In genomic region chr15:5579559-5579958, GRCm38 (mm10) we compare ENCODE assay signal across 22 mouse cellular contexts.
DNase-seq lines count a peak whose midpoint lies in the region; ATAC-seq and TF ChIP-seq lines count a peak whose summit lies in the region.
"Had no signal": no experiment of that assay in that cellular context is flagged by ENCODE, and none has a peak within 500 bp of the region (broad histone marks: within the 10 kb centered on the region; RNA-seq: fewer than 3 reads in every experiment).

No protein-coding gene starts in this region.

- DNase-seq in adrenal gland, adult 2 months = peak; percentile 10
- DNase-seq in adrenal gland, adult 8-10 months = no peak
- peak; percentile 57 for DNase-seq in MN1 (ENCODE audit: low spot score)
- no peak for DNase-seq in Patski (ENCODE audit: low read depth, low spot score)
- no peak for DNase-seq in thymus, postnatal 0 days (ENCODE audit: low spot score)
- no peak for DNase-seq in heart, postnatal 14 days
- DNase-seq: adrenal gland, postnatal 25 days; B cell, adult 2 months; cerebellum, adult 18-20 months; cerebellum, adult 9-10 months; cerebellum, postnatal 14 days; forebrain, postnatal 0 days; gastrocnemius, adult 2 months; gastrocnemius, postnatal 14 days; heart, adult 2 months; kidney, adult 2 months had no signal

- no peaks in the 10 kb centered on the region for H3K27me3 ChIP-seq in Patski
- H3K27me3 ChIP-seq: heart, embryonic 13.5 days; hindbrain, embryonic 12.5 days; hindbrain, embryonic 15.5 days had no signal

- ATAC-seq in Patski = peak; percentile 65
- ATAC-seq in CD4-positive, CD25-positive, alpha-beta regulatory T cell, adult 4 months = no peak
- ATAC-seq: forebrain, embryonic 14.5 days; forebrain, postnatal 0 days; intestine, postnatal 0 days had no signal

- CTCF ChIA-PET in Patski (lab: Charles Lee) = interaction anchor here (1.3 kb wide), 1 partner anchor 14 kb away, joined by 3 read pairs; no protein-coding TSS in a partner anchor

- in situ Hi-C loops in Patski (cut with MboI; ENCODE audit: low pct_unique_long_range_greater_than_20kb) = no loop called here

- POLR2A ChIA-PET in Patski (lab: Charles Lee) = no interaction called here

- intact Hi-C loops in heart, postnatal 14 days (cut with DNase I) = no loop called here

- TF ChIP-seq CTCF in Patski (IDR thresholded peaks at IDR 0.05) = no peak

Comparison
In these comparisons a context has a peak if more than half of its experiments do, and no peak if none do; other contexts are left out.
1. DNase-seq: peak in adrenal gland, adult 2 months (single experiment) and MN1 (single experiment); none in adrenal gland, adult 8-10 months (single experiment), Patski (single experiment), thymus, postnatal 0 days (single experiment) and heart, postnatal 14 days (0 of 2).